In genomic region chr16:17405736-17406443, GRCm38 (mm10) we compare ENCODE assay signal across 8 mouse cellular contexts. TPM values are rescaled to one million over a fixed set of nuclear protein-coding genes. Genes with fewer than 3 reads are reported as not detected.
DNase-seq lines count a peak whose midpoint lies in the region; ATAC-seq and TF ChIP-seq lines count a peak whose summit lies in the region.

TSS of gene Snap29 (plus strand) at chr16:17405986.
TSS of gene Pi4ka (minus strand) at chr16:17406314.

- TF ChIP-seq CTCF in gastrocnemius, adult 2 months (IDR thresholded peaks at IDR 0.05) = no peak
- TF ChIP-seq CTCF in hindbrain, postnatal 0 days (IDR thresholded peaks at IDR 0.05; ENCODE audit: low read depth) = no peak
- TF ChIP-seq CTCF in left cerebral cortex, adult 2 months (IDR thresholded peaks at IDR 0.05) = no peak

- peaks cover 11% of the 10 kb centered on the region for H3K4me1 ChIP-seq in hindbrain, postnatal 0 days (ENCODE audit: insufficient read depth, low read length)

- intact Hi-C loops in gastrocnemius, adult 2 months (cut with DNase I) = loop anchor here (2.0 to 5.0 kb wide), 2 partner anchors 43 to 126 kb away; partner anchors contain the start of gene Thap7
- intact Hi-C loops in left cerebral cortex, adult 2 months (cut with DNase I) = loop anchor here (2.0 to 10.0 kb wide), 4 partner anchors 45 to 319 kb away; partner anchors contain the start of genes Crkl and Thap7

- ATAC-seq in common myeloid progenitor, adult 5-6 weeks (replicated peaks; ENCODE audit: low read depth, poor library complexity, severe bottlenecking) = peak; percentile 98
- peak; percentile 99 for ATAC-seq in hindbrain, postnatal 0 days
- ATAC-seq in megakaryocyte, adult 5-6 weeks (ENCODE audit: poor library complexity, severe bottlenecking) = peak; percentile 98

- peak; percentile 99 for DNase-seq in ZHBTc4 (ENCODE audit: low read depth, low spot score)
- peak; percentile 100 for DNase-seq in gastrocnemius, adult 2 months
- peak; percentile 99 for DNase-seq in hindbrain, postnatal 0 days (ENCODE audit: low spot score)
- peak; percentile 100 for DNase-seq in left cerebral cortex, adult 2 months (ENCODE audit: extremely low spot score in 1 of 2, low spot score in 2 of 2)
- DNase-seq in right cerebral cortex, adult 2 months (ENCODE audit: low spot score in 2 of 2) = peak; percentile 99 to 100
- peak; percentile 100 for DNase-seq in urinary bladder, postnatal 14 days (ENCODE audit: low spot score)

- peak within 1 kb of the TSS; percentile 92 for H3K4me3 ChIP-seq in gastrocnemius, adult 2 months
- peak within 1 kb of the TSS; percentile 86 for H3K4me3 ChIP-seq in hindbrain, postnatal 0 days (ENCODE audit: low read length)
- H3K4me3 ChIP-seq in left cerebral cortex, adult 2 months = peak within 1 kb of the TSS; percentile 82

- no peaks in the 10 kb centered on the region for H3K27me3 ChIP-seq in hindbrain, postnatal 0 days (ENCODE audit: insufficient read depth, low read length)

- no peaks in the 10 kb centered on the region for H3K9me3 ChIP-seq in hindbrain, postnatal 0 days (ENCODE audit: low read length)

- peak within 1 kb of the TSS; percentile 94 for H3K27ac ChIP-seq in gastrocnemius, adult 2 months
- peak within 1 kb of the TSS; percentile 87 for H3K27ac ChIP-seq in hindbrain, postnatal 0 days
- peak within 1 kb of the TSS; percentile 97 for H3K27ac ChIP-seq in left cerebral cortex, adult 2 months

- 2% methylated on average over 57 of the region's 69 CpGs for WGBS in hindbrain, postnatal 0 days

- no peaks in the 10 kb centered on the region for H3K36me3 ChIP-seq in hindbrain, postnatal 0 days (ENCODE audit: insufficient read depth, low read length)

- peak within 1 kb of the TSS; percentile 81 for H3K9ac ChIP-seq in hindbrain, postnatal 0 days (replicated peaks; ENCODE audit: low read length)

- peak within 1 kb of the TSS; percentile 64 for H3K4me2 ChIP-seq in hindbrain, postnatal 0 days (ENCODE audit: low read depth, low read length)

RNA-seq across cellular contexts. Expression of gene Snap29, which starts in this region (rescaled TPM):
- total RNA-seq in common myeloid progenitor, adult 5-6 weeks (2017) = 14.9 and 19.2 TPM in 2 replicates
- total RNA-seq in gastrocnemius, adult 2 months (2021) = 10 to 100 TPM; 18.4 to 25.0 TPM
- 28.1 and 30.0 TPM in 2 replicates for total RNA-seq in hindbrain, postnatal 0 days (2014; rRNA removed)
- 14.5 and 15.6 TPM in 2 replicates for polyA plus RNA-seq in hindbrain, postnatal 0 days (2015; fragmentation: Nextera tagmentation; extraction: Ambion mirVana)
- 10 to 100 TPM; 19.2 to 21.3 TPM for total RNA-seq in left cerebral cortex, adult 2 months (2021)
- total RNA-seq in megakaryocyte, adult 5-6 weeks (2015) = 29.6 and 35.1 TPM in 2 replicates
- 36.0 and 38.7 TPM in 2 replicates for total RNA-seq in megakaryocyte, adult 5-6 weeks (2017)

RNA-seq across cellular contexts. Expression of gene Pi4ka, which starts in this region (rescaled TPM):
- 36.2 and 58.9 TPM in 2 replicates for total RNA-seq in common myeloid progenitor, adult 5-6 weeks (2017)
- 10 to 100 TPM; 20.2 to 24.3 TPM for total RNA-seq in gastrocnemius, adult 2 months (2021)
- total RNA-seq in hindbrain, postnatal 0 days (2014; rRNA removed) = 111 and 154 TPM in 2 replicates
- polyA plus RNA-seq in hindbrain, postnatal 0 days (2015; fragmentation: Nextera tagmentation; extraction: Ambion mirVana) = 45.5 and 47.7 TPM in 2 replicates
- total RNA-seq in left cerebral cortex, adult 2 months (2021) = 100 to 1,000 TPM; 343 to 370 TPM
- total RNA-seq in megakaryocyte, adult 5-6 weeks (2015) = 51.5 and 77.1 TPM in 2 replicates
- 34.2 and 44.7 TPM in 2 replicates for total RNA-seq in megakaryocyte, adult 5-6 weeks (2017)

Comparison
In these comparisons a context has a peak if more than half of its experiments do, and no peak if none do; other contexts are left out.
1. Peak in every context shown above with its lines: DNase-seq, ATAC-seq, H3K4me3 ChIP-seq and H3K27ac ChIP-seq.